Mouse (Mus musculus): Measurements from ENCODE around the gene Zfp335.
"Not testable (repeated sequence)": the region's sequence is repeated elsewhere in the genome, so short reads cannot be mapped to it uniquely, and the experiment has no call there.

The Zfp335 gene

DNA sequence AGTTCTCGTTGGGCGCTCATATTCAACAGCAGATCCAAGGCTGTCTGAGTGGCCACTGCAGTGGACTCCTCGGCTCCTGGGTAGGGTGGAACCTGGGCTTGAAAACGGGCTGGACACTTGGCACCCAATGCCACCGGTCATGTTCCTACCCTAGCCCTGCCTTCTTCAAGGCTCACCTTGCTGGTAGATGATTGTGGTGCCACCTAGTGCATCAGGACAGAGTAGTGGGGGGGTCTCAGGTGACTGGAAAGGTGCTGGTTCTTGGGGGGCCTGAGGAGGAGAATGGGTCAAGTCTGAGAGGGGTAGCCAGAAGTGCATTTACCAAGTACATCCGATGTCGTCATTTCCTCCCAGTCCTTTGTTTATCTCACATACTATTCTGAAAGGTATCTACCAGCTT is 13.5 kb downstream of the Zfp335 start:
- ATAC-seq (ENCODE audit: insufficient number of reproducible peaks, low FRiP score, low TSS enrichment), result no peak

DNA sequence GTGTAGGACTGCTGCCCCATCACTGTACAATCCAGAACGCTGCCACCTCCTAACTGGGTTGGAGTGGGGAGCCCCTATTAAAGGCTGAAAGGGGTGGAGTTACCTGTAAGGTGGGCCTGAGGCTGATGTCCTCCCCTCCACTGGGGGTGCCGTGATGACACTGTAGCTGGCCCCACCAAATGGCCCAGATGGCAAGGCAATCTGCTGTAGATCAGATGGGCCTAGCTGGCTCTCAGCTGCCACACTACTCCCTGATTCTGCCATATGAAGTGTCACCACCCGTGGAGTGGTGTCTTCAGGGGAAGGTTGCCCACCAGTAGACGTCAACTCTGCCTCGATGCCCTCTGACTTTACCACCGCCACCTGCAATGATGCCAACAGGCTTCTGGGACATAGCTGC is 15.7 kb downstream of the Zfp335 start:
- ATAC-seq (ENCODE audit: insufficient number of reproducible peaks, low FRiP score, low TSS enrichment), result no peak

DNA sequence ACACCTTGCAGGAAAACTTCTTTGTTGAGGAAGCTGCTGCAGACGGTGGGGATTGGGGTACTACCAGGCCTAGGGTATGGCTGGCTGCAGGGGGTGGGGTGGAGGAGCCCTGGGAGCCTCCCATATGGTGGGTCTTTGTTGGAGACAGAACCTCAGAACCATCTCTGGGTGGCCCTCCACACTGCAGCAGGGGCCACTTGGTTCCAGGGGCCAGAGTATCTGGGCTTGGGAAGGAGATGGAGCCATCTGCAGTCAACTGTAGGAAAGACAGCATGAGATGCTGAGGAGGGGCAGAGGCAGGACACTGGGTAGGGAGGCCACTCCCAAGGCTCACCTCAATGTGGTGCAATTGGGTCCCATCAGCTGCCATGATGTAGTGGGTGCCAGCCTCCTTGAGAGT is 16.9 kb downstream of the Zfp335 start:
- no peak for ATAC-seq (ENCODE audit: insufficient number of reproducible peaks, low FRiP score, low TSS enrichment)

DNA sequence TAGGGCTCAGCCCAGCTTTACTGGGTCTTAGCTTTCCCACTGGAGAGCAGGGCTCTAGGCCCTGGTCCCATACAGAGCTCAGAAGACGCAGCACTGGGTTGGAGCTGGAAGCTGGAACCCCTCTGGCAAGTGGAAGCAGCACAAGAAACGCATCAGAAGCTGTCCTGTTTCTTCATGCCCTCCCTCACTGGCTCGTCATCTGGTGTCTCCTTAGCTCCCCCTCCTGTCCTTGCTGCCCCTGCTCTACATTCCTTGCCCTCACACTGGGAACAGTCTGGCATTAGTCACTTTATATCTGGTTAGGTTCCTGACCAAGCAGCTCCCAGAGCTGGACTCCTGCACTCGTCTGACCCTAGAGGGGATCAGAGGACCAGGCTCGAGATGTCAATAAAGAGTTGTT is 17.5 kb downstream of the Zfp335 start:
- no peak for ATAC-seq (ENCODE audit: insufficient number of reproducible peaks, low FRiP score, low TSS enrichment)

- no peak for ATAC-seq (ENCODE audit: insufficient number of reproducible peaks, low FRiP score, low TSS enrichment)
Observed at GRCm38 (mm10) chr2:164892696-164893216, 18.8 kb downstream of the Zfp335 start.

DNA sequence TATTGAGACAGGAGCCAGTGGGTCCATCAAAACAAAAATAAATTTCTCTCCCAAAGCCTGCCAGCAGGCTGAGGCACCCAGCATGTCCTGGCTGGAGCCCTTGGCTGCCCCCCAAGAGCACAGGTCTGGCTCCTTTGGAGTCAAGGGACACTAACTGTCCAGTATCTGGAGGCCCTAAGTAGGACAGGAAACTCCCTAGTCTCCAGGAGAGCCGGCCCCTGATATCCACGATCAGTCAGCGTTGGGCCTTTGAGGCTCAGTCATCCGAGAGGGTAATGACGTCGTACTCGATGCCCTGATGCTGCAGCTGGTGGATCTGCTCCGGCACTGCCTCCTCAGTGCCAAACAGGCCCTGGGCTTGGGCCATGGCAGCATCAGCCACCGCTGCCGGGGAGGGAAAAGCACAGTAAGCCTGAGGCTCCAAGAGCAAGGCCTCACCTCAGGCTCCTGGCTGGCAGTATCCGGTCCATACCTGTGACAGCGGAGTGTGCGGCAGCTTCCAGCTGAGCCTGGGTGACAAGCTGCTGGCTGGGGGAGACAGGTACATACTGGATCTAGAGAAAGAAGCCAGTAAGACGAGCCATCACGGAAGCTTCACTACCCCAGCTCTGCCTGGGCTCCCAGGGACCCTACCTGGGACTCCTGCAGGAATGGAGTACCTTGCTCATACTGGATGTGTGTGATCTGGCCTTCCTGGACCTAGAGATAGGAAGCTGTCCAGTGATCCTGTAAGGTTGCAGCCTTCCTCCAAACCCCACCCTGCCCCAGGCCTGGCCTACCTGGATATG is 19.5 kb downstream of the Zfp335 start:
- ATAC-seq (ENCODE audit: insufficient number of reproducible peaks, low FRiP score, low TSS enrichment), result peak; percentile 36; the same call in 1 of the 2 replicates

DNA sequence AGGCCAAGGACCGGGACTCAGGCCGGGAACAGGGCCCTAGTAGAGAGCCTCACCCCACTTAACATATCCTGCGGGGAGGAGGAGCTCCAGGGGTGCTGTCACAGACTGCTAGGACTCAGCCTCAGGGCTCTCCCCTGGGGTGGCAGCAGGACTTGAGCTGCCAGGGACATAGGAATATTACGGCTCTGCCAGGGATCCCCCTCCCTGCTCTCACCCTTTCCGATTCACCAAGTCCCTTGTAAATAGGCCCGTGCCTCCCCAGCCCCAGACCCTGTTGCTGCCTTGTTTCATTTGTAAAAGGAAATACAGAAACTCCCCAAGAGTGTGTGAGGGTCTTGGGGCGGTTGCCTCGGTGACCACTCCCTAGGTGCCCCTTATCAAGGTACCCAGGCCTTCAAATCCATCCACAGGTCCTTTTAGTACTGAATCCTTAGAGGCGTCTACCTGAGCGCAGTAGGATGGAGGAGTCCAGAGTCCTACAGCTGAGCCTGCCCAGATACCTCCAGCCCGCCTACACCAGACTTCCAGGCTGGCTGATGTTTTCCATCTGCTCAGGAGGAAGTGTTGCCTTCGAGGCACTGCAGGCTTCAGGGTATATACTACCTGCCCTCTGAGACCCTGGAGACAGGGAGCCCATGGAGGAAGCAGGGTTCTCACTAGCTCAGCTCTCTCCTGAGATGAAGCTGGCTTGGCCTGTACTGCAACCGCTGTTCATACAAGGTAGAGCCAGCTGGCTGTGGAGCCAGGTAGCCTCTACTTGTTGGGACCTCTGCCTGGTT is 20.3 kb downstream of the Zfp335 start:
- ATAC-seq (ENCODE audit: insufficient number of reproducible peaks, low FRiP score, low TSS enrichment), result no peak

DNA sequence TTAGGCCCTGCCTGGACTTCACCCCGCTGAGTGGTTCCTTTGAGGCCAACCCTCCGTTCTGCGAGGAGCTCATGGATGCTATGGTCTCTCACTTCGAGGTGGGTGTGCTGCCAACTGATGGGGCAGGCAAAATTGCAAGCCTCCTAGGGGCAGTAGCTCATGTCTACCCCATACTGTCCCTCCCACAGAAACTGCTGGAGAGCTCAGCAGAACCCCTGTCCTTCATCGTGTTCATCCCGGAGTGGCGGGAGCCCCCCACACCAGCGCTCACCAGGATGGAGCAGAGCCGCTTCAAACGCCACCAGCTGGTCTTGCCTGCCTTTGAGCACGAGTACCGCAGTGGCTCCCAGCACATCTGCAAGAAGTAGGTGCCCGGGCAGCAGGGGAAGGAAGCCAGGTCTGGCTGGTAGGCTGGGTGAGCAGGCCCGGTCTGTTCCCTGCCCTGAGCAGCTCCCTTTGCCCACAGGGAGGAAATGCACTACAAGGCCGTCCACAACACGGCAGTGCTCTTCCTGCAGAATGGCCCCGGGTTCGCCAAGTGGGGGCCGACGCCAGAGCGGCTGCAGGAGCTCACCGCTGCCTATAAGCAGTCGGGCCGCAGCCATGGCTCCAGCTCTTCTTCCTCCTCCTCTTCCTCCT is 21.0 kb downstream of the Zfp335 start:
- ATAC-seq (ENCODE audit: insufficient number of reproducible peaks, low FRiP score, low TSS enrichment), result no peak

- ATAC-seq (ENCODE audit: insufficient number of reproducible peaks, low FRiP score, low TSS enrichment), result no peak
Observed at GRCm38 (mm10) chr2:164889960-164890359, 21.6 kb downstream of the Zfp335 start.

GRCm38 (mm10) chr2:164888996-164889395 is 22.6 kb downstream of the Zfp335 start:
- no peak for ATAC-seq (ENCODE audit: insufficient number of reproducible peaks, low FRiP score, low TSS enrichment)

DNA sequence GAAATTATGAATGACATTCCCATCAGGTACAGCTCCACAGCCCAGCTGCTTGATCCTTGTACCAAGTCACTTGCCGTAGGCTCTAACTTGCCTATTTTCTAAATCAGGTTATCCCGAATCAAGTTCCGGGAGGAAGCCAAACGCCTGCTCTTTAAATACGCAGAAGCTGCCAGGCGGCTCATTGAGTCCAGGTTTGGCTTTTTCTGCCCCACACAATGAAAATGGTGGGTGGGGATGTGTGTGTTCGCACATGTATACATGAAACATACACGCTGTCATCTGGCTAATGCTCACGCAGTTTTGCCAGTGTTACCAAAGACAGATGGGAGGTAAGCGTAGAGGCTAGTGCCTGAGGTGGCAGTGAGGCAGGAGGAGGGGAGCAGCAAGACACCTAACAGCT is 24.9 kb downstream of the Zfp335 start:
- ATAC-seq (ENCODE audit: insufficient number of reproducible peaks, low FRiP score, low TSS enrichment), result no peak

- no peak for ATAC-seq (ENCODE audit: insufficient number of reproducible peaks, low FRiP score, low TSS enrichment)
Observed at GRCm38 (mm10) chr2:164885788-164886187, 25.8 kb downstream of the Zfp335 start.

DNA sequence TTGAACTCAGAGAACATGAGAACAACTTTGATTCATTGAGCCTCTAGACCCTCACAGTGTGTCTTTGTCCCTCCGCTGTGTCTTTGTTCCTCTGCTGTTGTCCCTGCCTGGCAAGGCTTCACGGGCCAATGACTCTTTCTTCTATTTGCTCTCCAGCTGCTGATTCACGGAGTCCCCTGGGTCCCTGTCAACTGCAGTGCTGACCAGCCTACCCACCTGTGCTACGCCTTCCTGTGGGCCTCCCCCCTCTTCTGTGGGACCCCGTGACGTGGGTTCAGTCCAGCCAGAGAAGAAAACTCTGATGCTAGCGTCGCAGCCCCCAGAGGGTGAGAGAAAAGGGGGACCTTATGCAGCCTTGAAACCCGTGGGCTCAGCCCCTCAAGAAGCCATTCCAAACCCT is 28.9 kb downstream of the Zfp335 start:
- no peak for ATAC-seq (ENCODE audit: insufficient number of reproducible peaks, low FRiP score, low TSS enrichment)

- ATAC-seq (ENCODE audit: insufficient number of reproducible peaks, low FRiP score, low TSS enrichment), result peak; percentile 71
Observed at GRCm38 (mm10) chr2:164879568-164880277, 31.8 kb downstream of the Zfp335 start.

DNA sequence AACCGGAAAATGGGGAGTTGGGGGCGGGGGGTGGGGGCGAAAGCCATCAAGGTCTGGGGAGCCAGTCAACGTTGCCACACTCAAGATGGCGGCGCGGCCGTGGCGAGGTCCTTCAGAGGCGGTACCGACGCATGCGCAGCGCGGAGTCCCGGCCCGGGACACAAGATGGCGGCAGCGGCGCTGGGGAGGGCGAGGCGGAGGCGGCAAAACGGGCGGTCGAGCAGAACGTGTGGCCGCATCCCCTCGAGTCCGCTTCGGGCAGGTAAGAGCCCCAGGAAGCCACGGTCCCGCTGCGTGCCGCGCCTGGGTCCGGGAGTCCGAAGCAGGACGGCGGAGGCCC is 32.4 kb downstream of the Zfp335 start, which contains the start of gene Pcif1:
Gene Pcif1 (plus strand): TSS at position 77 of the 340 bp plus-strand sequence.
- peak; percentile 54; the same call in 1 of the 2 replicates for ATAC-seq (ENCODE audit: insufficient number of reproducible peaks, low FRiP score, low TSS enrichment)

GRCm38 (mm10) chr2:164878509-164879227 is 32.9 kb downstream of the Zfp335 start:
- peak; percentile 29; the same call in 1 of the 2 replicates for ATAC-seq (ENCODE audit: insufficient number of reproducible peaks, low FRiP score, low TSS enrichment)

DNA sequence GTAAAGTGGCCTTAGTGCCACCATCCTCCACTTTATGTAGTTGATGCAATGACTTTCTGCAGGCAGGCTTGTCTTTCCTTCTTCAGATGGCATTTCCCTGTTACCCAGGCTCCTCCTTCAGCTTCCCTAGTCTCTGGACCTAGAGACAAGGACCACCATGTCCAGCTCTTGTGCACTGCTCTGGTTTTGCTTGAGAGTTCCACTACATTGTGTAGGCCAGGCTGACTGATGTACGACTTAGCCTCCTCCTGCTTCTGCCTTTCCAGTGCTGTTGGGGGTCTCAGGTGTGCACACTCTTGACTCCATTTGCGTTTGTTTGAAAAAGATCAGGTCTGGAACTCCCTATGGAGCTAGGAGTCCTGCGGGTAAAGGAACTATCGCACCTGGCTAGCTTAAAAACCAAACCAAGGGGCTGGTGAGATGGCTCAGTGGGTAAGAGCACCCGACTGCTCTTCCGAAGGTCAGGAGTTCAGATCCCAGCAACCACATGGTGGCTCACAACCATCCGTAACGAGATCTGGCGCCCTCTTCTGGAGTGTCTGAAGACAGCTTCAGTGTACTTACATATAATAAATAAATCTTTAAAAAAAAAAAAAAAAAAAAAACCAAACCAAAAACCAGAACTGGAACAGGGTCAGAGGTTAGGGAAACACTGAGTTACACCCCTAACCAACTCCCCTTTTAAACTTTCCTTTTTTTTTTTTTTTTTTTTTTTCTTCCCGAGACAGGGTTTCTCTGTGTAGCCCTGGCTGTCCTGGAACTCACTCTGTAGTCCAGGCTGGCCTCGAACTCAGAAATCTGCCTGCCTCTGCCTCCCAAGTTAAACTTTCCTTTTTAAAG is 34.0 kb downstream of the Zfp335 start:
- not testable (repeated sequence) for ATAC-seq (ENCODE audit: insufficient number of reproducible peaks, low FRiP score, low TSS enrichment)

- ATAC-seq (ENCODE audit: insufficient number of reproducible peaks, low FRiP score, low TSS enrichment), result not testable (repeated sequence)
Observed at GRCm38 (mm10) chr2:164875648-164876047, 35.9 kb downstream of the Zfp335 start.

All from cerebellum, adult (tissue).